Mouse (Mus musculus): ENCODE measurements at regions not wholly inside any gene's neighbourhood (a gene's known extent, or its start where the extent isn't known, plus 50 kb on each side); places are given as distances from the start of the nearest gene placed in this dataset.

DNA sequence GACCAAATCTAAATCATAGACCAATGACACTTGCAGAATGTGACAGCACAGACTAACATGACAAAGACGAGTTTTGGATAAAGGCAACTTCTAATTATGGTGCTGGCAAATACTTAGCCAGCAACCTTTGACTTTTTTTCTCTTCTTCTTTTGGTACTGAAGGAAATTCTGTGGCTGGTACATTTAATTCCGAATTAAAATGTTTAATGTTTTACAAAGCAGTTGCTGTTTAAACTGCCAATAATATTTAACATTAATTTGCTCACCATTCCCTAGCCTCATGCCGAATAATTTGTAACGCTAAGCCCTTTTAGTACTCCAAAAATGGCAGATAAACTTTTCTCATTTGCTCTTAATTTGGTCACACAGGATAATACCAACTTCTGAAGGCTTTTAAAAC, 105.9 kb downstream of the Emx2 start:
- TF ChIP-seq EP300 (optimal IDR thresholded peaks at IDR 0.05) (no peak), CTCF (IDR thresholded peaks at IDR 0.05; ENCODE audit: low read depth) (no peak)

All from stomach, postnatal 0 days (tissue).